Mouse (Mus musculus) cerebellum, adult 2 months (tissue): Measurements from ENCODE around the gene Epsti1.

Source experiments
- CTCF ChIP-seq: fragments of 200-500 bp; IDR thresholded peaks from 2 replicates; pipeline ENCODE4 v1.5.1; 2011; ENCODE audit warnings: low read depth, mild to moderate bottlenecking, control low read depth, low read length, moderate library complexity, borderline replicate concordance; ENCODE audit not compliant: insufficient read depth
- POLR2A ChIP-seq: fragments of 200-500 bp; IDR thresholded peaks from 2 replicates; pipeline ENCODE4 v1.6.1; 2011; ENCODE audit warnings: low read length, control low read depth, borderline replicate concordance; ENCODE audit not compliant: insufficient read depth

DNA sequence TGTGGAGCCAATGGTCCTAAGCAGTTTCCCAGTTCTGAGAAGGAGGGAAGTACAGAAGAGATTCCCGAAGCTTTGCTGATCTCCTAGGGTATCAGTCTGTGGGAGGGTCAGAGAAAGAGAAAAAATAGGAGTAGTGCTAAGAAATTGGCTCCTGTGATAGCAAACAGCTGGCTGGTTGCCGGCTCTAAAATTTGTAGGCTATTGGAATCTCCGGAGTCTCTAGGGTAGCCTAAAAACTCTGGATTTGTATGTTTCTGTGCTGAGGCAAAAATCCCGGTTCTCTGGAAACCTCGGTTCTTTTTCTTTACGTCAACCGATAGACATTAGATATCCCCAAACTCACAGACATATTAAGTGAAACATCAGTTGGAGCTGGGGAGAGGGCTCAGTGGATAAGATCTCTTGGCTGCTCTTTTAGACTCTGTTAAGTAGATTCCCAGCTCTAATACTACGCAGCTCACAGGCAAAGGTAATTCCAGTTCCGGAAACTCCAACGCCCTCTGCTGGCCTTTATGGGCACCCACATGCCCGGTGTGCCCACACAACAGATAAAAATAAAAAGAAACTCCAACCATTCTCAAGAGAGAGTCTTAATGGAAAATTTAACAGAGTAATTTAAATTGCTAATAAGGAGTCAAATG, 138.0 kb downstream of the Epsti1 start:
- TF ChIP-seq POLR2A (no peak), CTCF (no peak)
